Mouse (Mus musculus) liver, embryonic 14.5 days (tissue): ENCODE measurements around the gene Dnmt3a.

Source experiments
- CTCF ChIP-seq: IDR thresholded peaks from 2 replicates; pipeline ENCODE4 v1.5.1; 2016; ENCODE audit warnings: antibody characterized with exemption, low read depth, control low read depth
- EP300 ChIP-seq: IDR thresholded peaks from 2 replicates; pipeline ENCODE4 v1.6.1; 2016; ENCODE audit warnings: antibody characterized with exemption, low read depth

GRCm38 (mm10) chr12:3771080-3771479 lies 34.7 kb upstream of the Dnmt3a start:
- no peak for TF ChIP-seq CTCF
- TF ChIP-seq EP300: no peak
